ENCODE assay signal across 9 mouse cellular contexts in genomic region chr2:33205939-33206525, GRCm38 (mm10). TPM values are rescaled to one million over a fixed set of nuclear protein-coding genes. Genes with fewer than 3 reads are reported as not detected.
DNase-seq lines count a peak whose midpoint lies in the region; ATAC-seq and TF ChIP-seq lines count a peak whose summit lies in the region.
"Had no signal": no experiment of that assay in that cellular context is flagged by ENCODE, and none has a peak within 500 bp of the region (broad histone marks: within the 10 kb centered on the region; RNA-seq: fewer than 3 reads in every experiment).

No protein-coding gene starts in this region.

- no peaks in the 10 kb centered on the region for H3K27me3 ChIP-seq in heart, adult 2 months (ENCODE audit: control insufficient read depth, insufficient read depth, low read length)
- H3K27me3 ChIP-seq in midbrain, embryonic 10.5 days (ENCODE audit: low read depth, poor library complexity, severe bottlenecking), result no peaks in the 10 kb centered on the region
- no peaks in the 10 kb centered on the region for H3K27me3 ChIP-seq in midbrain, embryonic 11.5 days (ENCODE audit: control insufficient read depth, insufficient read depth, low read length)
- H3K27me3 ChIP-seq in myocyte (ENCODE audit: control insufficient read depth, insufficient read depth, insufficient read length), result no peaks in the 10 kb centered on the region

- no peak for TF ChIP-seq EP300 in heart, adult 2 months (IDR thresholded peaks at IDR 0.05; ENCODE audit: insufficient read depth, low read depth, low read length)

- peak in 1 of 2 experiments; percentile 4 for DNase-seq in heart, adult 2 months
- no peak for DNase-seq in heart, postnatal 14 days
- DNase-seq in midbrain, embryonic 10.5 days (ENCODE audit: low spot score), result no peak
- DNase-seq in midbrain, embryonic 11.5 days (ENCODE audit: low spot score, missing footprints), result no peak
- DNase-seq in forelimb bud, embryonic 11.5 days (ENCODE audit: low read depth, low spot score), result peak; percentile 64
- DNase-seq in T-cell, adult 2 months (ENCODE audit: low spot score), result no peak
- DNase-seq in lung, postnatal 10 days, result no peak
- DNase-seq: lung, postnatal 14 days had no signal

- no peak for TF ChIP-seq POLR2A in heart, adult 2 months (IDR thresholded peaks at IDR 0.05; ENCODE audit: insufficient read depth, low read depth, low read length)
- no peak for TF ChIP-seq POLR2A in myocyte (IDR thresholded peaks at IDR 0.05; ENCODE audit: insufficient read length, low read depth)

- H3ac ChIP-seq in myocyte (ENCODE audit: control insufficient read depth, insufficient read length), result no peak overlapping the region

- no peak overlapping the region for H3K4me2 ChIP-seq in midbrain, embryonic 11.5 days
- H3K4me2 ChIP-seq in myocyte (ENCODE audit: low read depth), result peak overlapping the region; percentile 92

- TF ChIP-seq CTCF in heart, adult 2 months (IDR thresholded peaks at IDR 0.05), result no peak

- H3K27ac ChIP-seq in heart, adult 2 months, result peak overlapping the region; percentile 68
- 0 out of 2 replicates have a peak overlapping the region, but pooled peaks have one; percentile 19 for H3K27ac ChIP-seq in midbrain, embryonic 10.5 days (replicated peaks)
- H3K27ac ChIP-seq in midbrain, embryonic 11.5 days (ENCODE audit: low read depth, low read length), result no peak overlapping the region

- no peaks in the 10 kb centered on the region for H3K9me3 ChIP-seq in midbrain, embryonic 10.5 days (replicated peaks)
- no peaks in the 10 kb centered on the region for H3K9me3 ChIP-seq in midbrain, embryonic 11.5 days (ENCODE audit: control insufficient read depth, low read length)

- H3K4me1 ChIP-seq in heart, adult 2 months (ENCODE audit: control insufficient read depth, insufficient read depth, low read length), result peaks cover 24% of the 10 kb centered on the region
- H3K4me1 ChIP-seq in midbrain, embryonic 10.5 days, result peaks cover 41% of the 10 kb centered on the region
- H3K4me1 ChIP-seq in midbrain, embryonic 11.5 days (ENCODE audit: control insufficient read depth, insufficient read depth, low read length), result peaks cover 7% of the 10 kb centered on the region

- no peak for ATAC-seq in midbrain, embryonic 11.5 days (ENCODE audit: low FRiP score)

- intact Hi-C loops in heart, adult 2 months (cut with DNase I), result no loop called here
- intact Hi-C loops in heart, postnatal 14 days (cut with DNase I), result no loop called here

- WGBS in heart, adult 2 months, result 77% methylated on average over 14 of the region's 14 CpGs
- 60% methylated on average over 14 of the region's 14 CpGs for WGBS in midbrain, embryonic 10.5 days
- WGBS in midbrain, embryonic 11.5 days, result 61% methylated on average over 14 of the region's 14 CpGs

- no peaks in the 10 kb centered on the region for H3K36me3 ChIP-seq in heart, adult 2 months (ENCODE audit: control insufficient read depth, insufficient read depth, low read length)
- H3K36me3 ChIP-seq in midbrain, embryonic 10.5 days, result no peaks in the 10 kb centered on the region
- H3K36me3 ChIP-seq in midbrain, embryonic 11.5 days (ENCODE audit: control insufficient read depth, insufficient read depth, low read length), result no peaks in the 10 kb centered on the region
- no peaks in the 10 kb centered on the region for H3K36me3 ChIP-seq in myocyte (ENCODE audit: control insufficient read depth, insufficient read depth)

- no peaks in the 10 kb centered on the region for H3K79me2 ChIP-seq in heart, adult 2 months (replicated peaks; ENCODE audit: control insufficient read depth, insufficient read depth, low read length)
- H3K79me2 ChIP-seq in myocyte (ENCODE audit: control insufficient read depth, insufficient read depth), result no peaks in the 10 kb centered on the region

- no peak overlapping the region for H3K4me3 ChIP-seq in heart, adult 2 months
- H3K4me3 ChIP-seq in midbrain, embryonic 10.5 days, result no peak overlapping the region
- H3K4me3 ChIP-seq in midbrain, embryonic 11.5 days (ENCODE audit: low read depth, low read length), result no peak overlapping the region
- H3K4me3 ChIP-seq in myocyte, result no peak overlapping the region

- H3K9ac ChIP-seq in heart, adult 2 months (ENCODE audit: low read depth, low read length), result no peak overlapping the region
- no peak overlapping the region for H3K9ac ChIP-seq in midbrain, embryonic 11.5 days (ENCODE audit: low read length)

TF ChIP-seq in myocyte, 11 proteins besides CTCF, POLR2A, EP300 and RAD21:
- TF ChIP-seq CEBPB (IDR thresholded peaks at IDR 0.05; ENCODE audit: insufficient read depth, poor library complexity, severe bottlenecking) (no peak), MYOD1 (IDR thresholded peaks at IDR 0.05; ENCODE audit: control insufficient read depth in 1 of 3, insufficient read length in 2 of 3, low read depth in 2 of 3) (peak in 2 of 3 experiments; percentile 74 to 95), E2F4 (IDR thresholded peaks at IDR 0.05; ENCODE audit: insufficient read depth) (no peak), REST (IDR thresholded peaks at IDR 0.05; ENCODE audit: insufficient read depth, insufficient read length) (no peak), SRF (IDR thresholded peaks at IDR 0.05; ENCODE audit: control insufficient read depth, insufficient read length, low read depth) (no peak), TCF3 (IDR thresholded peaks at IDR 0.05; ENCODE audit: insufficient read length, low read depth) (peak; percentile 37), TCF12 (IDR thresholded peaks at IDR 0.05; ENCODE audit: insufficient read depth, poor library complexity, severe bottlenecking) (peak; percentile 25), USF1 (IDR thresholded peaks at IDR 0.05; ENCODE audit: low read depth) (no peak), MAX (IDR thresholded peaks at IDR 0.05; ENCODE audit: low read depth) (no peak), POLR2AphosphoS2 (IDR thresholded peaks at IDR 0.05; ENCODE audit: insufficient read length, low read depth) (no peak), MYOG (IDR thresholded peaks at IDR 0.05; ENCODE audit: control insufficient read depth in 1 of 3, insufficient read depth in 1 of 3, insufficient read length in 2 of 3, low read depth in 2 of 3) (peak; percentile 41 to 89 (median 61))

RNA-seq across cellular contexts. Expression of gene Angptl2, which starts 9.8 kb away (rescaled TPM):
- total RNA-seq in heart, adult 2 months (2021), result 10 to 100 TPM; 45.3 to 46.2 TPM
- polyA plus RNA-seq in heart, adult 2 months (2012; rRNA removed), result 91.4 and 128 TPM in 2 replicates
- 10 to 100 TPM; 83.2 to 85.0 TPM for total RNA-seq in heart, postnatal 14 days (2021)
- 21.8 and 25.9 TPM in 2 replicates for polyA plus RNA-seq in midbrain, embryonic 10.5 days (2016; fragmentation: Nextera tagmentation; extraction: Ambion mirVana)
- polyA plus RNA-seq in midbrain, embryonic 11.5 days (2014; fragmentation: Nextera tagmentation; extraction: Ambion mirVana), result 17.0 and 18.8 TPM in 2 replicates
- 130 TPM for polyA plus RNA-seq in myocyte (2012; fragmentation: generic; extraction: Trizol)
